Mouse (Mus musculus): ENCODE data around the gene Adcy2. TPM values are rescaled to one million over a fixed set of nuclear protein-coding genes. Genes with fewer than 3 reads are reported as not detected.

Adcy2 gene
- total RNA-seq, 2 experiments from 2014 or later, result 58.8 to 88.5 TPM

DNA sequence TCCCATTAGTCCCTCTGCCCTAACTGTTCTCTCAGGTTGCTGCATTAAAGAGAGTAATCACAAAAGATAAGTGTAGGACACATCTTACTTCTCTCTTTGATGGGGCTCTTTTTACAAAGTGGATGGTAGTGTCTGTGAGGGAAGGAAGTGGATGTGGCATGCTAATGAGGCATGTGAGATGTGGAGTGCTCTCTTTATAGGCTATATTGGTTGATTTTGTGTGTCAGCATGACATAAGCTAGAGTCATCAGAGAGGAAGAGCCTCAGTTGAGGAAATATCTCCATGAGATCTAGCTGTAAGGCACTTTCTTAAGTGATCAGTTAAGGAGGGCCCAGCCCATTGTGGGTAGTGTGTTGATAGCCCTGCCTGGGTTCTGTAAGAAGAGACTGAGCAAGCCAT is 411.0 kb downstream of the Adcy2 start:
- intact Hi-C loops (cut with DNase I), result no loop called here
- DNase-seq (ENCODE audit: extremely low spot score in 1 of 2, low spot score in 2 of 2), result no peak

DNA sequence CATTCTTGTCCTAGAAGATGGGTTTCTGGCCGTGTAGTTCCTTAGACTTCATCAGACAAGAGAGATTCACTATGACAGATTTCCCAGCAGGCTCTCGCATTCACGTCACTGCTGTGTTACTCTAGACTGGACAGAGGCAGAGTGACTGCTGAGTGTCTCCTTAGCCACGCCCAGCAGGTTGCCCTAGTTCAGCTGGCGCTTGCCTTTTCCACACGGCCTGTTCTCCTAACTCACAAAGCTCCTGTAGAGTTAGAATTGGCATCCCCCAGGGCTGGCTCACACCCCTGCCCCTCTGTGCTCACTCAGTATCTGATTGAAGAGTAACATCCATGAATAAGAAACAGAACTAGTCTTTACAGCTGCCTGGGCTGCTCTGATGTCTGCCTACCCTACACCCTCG is 413.9 kb downstream of the Adcy2 start:
- intact Hi-C loops (cut with DNase I), result no loop called here
- DNase-seq (ENCODE audit: extremely low spot score in 1 of 2, low spot score in 2 of 2), result no peak

DNA sequence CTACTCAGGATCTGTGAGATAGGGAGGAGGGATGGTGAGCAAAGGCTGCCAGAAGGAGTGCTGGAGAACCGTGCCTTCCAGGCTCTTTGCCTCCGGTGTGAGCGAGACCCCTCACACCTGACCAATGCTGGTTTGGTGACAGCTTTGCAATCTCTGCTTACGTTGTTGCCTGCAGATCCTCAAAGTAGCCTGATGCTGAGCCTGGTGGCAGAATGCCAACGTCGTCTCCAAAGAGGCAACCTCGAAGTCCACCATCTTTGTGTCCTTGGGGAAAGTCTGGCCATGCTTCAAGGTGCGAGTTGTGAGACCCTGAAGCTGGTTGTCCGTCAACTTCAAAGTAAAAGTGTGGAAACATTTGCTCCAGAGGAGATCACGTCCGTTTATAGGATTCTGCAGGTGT is 415.4 kb downstream of the Adcy2 start:
- DNase-seq (ENCODE audit: extremely low spot score in 1 of 2, low spot score in 2 of 2), result peak in 1 of 2 experiments; percentile 47
- intact Hi-C loops (cut with DNase I), result no loop called here

DNA sequence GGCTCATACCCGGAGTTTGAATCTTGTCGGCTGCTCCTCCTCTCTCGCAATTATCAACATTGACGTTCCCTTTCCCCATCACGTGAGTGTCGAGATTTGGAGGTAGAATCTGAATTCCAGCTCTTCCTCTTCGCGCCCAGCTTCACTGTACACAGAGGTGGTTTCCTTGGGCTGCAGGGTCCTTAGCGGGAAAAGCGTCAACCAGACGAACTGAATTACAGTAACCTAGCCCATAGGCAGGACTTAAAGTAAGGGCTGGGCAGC is 416.9 kb downstream of the Adcy2 start:
- intact Hi-C loops (cut with DNase I), result no loop called here
- DNase-seq (ENCODE audit: extremely low spot score in 1 of 2, low spot score in 2 of 2), result no peak

DNA sequence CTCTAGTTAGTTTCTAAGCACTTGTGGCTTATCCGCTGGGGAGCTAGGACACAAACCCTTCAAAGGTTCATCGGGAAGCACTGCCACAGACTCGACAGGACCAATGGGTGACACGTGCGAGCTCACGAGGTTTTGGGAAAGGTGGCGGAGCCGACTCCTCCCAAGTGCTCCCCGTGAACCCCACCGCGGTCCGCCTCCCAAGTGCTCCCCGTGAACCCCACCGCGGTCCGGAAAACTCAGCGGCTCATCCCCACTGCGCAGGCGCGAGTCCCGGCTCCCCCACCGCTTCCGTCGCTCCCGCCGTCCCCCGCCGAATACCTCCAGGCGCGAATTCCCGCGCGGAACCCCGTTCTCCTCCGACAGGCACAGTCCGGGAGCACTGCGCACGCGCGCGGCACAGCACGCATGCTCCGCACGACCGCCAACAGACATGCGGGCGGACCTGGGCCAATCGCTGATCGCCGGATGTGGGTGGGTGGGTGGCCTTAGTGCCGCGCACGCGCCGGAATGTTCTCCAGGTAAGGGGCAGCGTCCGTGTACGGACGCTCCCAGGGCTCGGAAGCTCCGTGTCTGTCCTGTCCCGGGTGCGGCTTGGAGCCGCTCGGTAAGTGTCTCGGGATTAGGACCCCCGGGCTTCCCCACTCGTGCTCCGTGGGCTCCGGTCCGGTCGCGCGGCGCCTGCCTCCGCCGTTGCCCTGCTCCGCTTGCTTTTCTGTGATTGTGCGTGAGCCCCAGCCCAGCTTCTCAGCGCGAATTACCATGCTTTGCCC is 417.4 kb downstream of the Adcy2 start, which contains the start of the genes Mtrr and Fastkd3:
TSS of gene Mtrr (minus strand) at position 403 of the 770 bp plus-strand sequence.
TSS of gene Fastkd3 (plus strand) at position 488 of the 770 bp plus-strand sequence.
- intact Hi-C loops (cut with DNase I), result no loop called here
- peak; percentile 96 to 99 for DNase-seq (ENCODE audit: extremely low spot score in 1 of 2, low spot score in 2 of 2)

DNA sequence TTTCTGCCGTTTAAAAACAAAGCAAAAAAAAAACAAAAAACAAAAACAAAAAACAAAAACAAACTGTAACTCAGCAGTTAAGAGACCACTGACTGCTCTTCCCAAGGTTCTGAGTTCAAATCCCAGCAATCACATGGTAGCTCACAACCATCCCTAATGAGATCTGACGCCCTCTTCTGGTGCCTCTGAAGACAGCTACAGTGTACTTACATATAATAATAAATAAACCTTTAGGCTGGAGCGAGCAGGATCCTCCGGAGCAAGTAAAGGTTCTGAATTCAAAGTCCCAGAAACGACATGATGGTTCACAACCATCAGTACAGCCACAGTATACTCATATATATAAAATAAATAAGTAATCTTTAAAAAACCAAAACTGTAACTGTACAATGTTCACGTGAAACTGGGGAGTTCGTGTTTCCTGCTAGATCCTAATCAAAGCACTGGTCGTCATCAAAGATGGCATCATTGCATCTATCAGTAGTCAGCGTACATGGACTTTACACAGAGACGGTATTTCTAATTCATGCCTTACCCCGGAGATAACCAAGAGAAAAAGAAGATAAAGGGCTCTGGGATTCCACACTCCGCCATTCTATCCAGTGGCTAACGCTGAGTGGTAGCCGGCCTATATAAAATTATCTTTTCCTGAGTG is 418.1 kb downstream of the Adcy2 start:
- intact Hi-C loops (cut with DNase I), result no loop called here

DNA sequence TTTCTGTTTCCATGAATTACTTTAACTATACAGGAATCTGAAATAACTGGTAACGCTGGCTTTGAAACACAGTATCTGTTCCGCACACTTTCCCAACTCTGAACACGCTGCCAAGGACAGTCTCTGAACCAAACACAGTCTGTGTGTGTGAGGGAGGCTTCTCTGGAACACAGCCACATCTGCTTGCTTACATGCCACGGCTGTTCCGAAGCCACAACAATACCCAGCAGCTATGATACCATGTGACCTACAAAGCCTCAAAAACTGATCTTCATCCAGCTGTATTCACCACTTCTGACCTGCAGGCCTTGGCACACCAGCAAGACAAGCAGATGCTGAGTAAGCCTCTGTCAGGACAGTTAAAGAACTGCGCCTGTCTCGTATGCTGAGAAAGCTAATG is 421.4 kb downstream of the Adcy2 start:
- peak in 1 of 2 experiments; percentile 48 for DNase-seq (ENCODE audit: extremely low spot score in 1 of 2, low spot score in 2 of 2)
- intact Hi-C loops (cut with DNase I), result no loop called here

More for the DNA sequence above, 418.1 kb downstream of the Adcy2 start:
- no peak for DNase-seq (ENCODE audit: extremely low spot score in 1 of 2, low spot score in 2 of 2)

DNA sequence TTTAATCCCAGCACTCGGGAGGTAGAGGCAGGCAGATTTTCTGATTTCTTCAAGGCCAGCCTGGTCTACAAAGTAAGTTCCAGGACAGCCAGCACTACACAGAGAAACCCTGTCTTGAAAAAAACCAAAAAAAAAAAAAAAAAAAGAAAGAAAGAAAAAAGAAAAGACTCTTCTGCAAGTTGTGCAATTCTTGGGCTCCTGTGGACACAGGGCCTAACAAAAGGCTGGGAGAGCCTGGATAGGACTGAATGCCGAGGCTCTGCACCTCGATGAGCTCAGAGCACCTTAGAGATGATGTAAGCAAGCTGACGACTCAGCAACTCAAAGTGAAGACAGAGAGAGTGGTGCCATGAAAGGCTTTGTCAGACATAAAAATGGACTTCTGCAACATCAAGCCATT is 424.9 kb downstream of the Adcy2 start:
- no peak for DNase-seq (ENCODE audit: extremely low spot score in 1 of 2, low spot score in 2 of 2)
- intact Hi-C loops (cut with DNase I), result no loop called here

DNA sequence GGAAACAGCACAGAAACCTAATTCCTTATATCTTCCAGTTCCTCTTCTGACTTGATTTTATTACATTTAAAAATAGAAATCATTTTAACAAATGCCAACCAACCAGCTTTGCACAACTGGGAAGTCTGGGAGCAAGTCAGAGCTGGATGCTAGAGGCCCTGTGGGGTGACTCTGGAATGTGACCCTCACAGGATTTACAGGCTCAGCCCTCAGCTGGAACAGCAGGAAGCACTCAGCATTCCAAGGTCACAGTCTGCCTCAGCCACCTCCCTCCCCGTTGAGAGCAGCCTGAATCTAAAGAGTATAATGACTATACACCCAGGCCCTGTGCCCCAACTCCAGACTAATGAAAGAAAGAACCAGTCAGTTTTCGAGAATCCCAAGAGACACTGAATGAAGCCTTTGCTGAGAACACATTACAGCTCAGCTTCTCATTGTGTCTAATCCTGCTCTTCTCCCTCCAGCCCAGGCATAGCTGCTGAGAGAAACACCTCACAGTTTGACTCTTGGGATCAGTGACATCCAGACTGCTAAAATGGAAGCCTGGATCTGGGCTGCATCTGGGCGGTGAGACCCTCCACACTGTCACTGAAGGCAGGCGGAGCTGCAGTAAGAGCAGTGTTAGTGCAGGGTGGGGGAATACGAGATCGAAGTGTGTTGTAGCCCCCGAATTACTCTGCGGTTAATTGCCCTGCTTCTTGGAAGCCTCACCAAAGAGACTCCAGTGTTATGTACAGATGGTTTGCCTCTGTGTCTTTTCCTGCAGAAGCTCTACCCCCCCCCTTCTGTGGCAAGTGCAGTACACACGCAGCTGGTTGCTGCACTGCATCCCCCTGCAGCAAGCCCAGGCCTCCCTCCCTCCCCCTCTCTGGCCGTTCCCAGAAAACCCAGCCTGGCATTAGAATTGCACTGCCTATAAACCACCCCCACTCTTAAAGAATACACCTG is 426.1 kb downstream of the Adcy2 start:
- intact Hi-C loops (cut with DNase I), result no loop called here

DNA sequence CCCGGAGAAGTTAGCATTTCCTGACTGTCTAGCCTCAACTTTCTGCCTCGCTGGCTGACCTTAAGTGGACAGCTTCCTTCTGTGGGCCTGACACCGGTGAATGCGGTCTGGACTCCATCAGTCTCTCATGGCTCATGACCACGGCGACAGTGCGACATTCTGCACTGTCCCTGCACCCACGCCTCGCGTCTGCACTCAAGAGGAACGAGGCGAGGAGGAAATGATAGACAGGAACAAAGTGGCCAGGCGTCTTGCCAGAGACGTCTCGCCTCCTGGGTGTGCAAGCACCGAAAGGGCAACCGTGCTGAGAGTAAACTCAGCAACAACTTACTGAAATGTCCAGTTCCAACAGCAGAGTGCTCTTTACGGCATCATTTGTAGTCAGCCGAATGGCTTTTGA is 427.1 kb downstream of the Adcy2 start:
- intact Hi-C loops (cut with DNase I), result no loop called here
- no peak for DNase-seq (ENCODE audit: extremely low spot score in 1 of 2, low spot score in 2 of 2)

More for the DNA sequence above, 426.1 kb downstream of the Adcy2 start:
- DNase-seq (ENCODE audit: extremely low spot score in 1 of 2, low spot score in 2 of 2), result no peak

Measured in left cerebral cortex, postnatal 10 days (tissue).